Mouse (Mus musculus) granulocyte monocyte progenitor cell, adult 5-6 weeks (primary cell): ENCODE results near the gene Calr4. TPM values are rescaled to one million over a fixed set of nuclear protein-coding genes. Genes with fewer than 3 reads are reported as not detected.

Experiments used
- ATAC-seq: replicated peaks from 2 replicates; pipeline ENCODE4 v1.8.0; 2016; ENCODE audit warnings: mild to moderate bottlenecking, moderate TSS enrichment, inconsistent platforms; ENCODE audit not compliant: poor library complexity, severe bottlenecking
- total RNA-seq, 2 experiments: library from RNA; stranded (forward) in 1 of 2; stranded (reverse) in 1 of 2; fragments of 200-712, 200-1000 nt in 1 of 2; fragments of >200 nt in 1 of 2; fragmentation: Nextera tagmentation in 1 of 2; gene quantifications; 2 replicates each; pipeline ENCODE4 v1.2.3; 2014 to 2017

The Calr4 gene
- not detected in 2 replicates for total RNA-seq (2014; fragmentation: Nextera tagmentation)
- not detected in 2 replicates for total RNA-seq (2017)

GRCm38 (mm10) chr4:109234185-109234584 lies at the start of gene Calr4:
Gene Calr4 (plus strand): TSS chr4:109234485.
- no peak for ATAC-seq

- ATAC-seq, result no peak
Measured at GRCm38 (mm10) chr4:109185616-109186405, 48.5 kb upstream of the Calr4 start.

GRCm38 (mm10) chr4:109191598-109191997 lies 42.7 kb upstream of the Calr4 start:
- no peak for ATAC-seq

- no peak for ATAC-seq
Measured at GRCm38 (mm10) chr4:109193886-109194285, 40.4 kb upstream of the Calr4 start.

- no peak for ATAC-seq
Measured at GRCm38 (mm10) chr4:109195900-109196629, 38.2 kb upstream of the Calr4 start.

- no peak for ATAC-seq
Measured at GRCm38 (mm10) chr4:109199069-109199468, 35.2 kb upstream of the Calr4 start.

GRCm38 (mm10) chr4:109201582-109202424 lies 32.5 kb upstream of the Calr4 start, which contains the start of gene Osbpl9:
Gene Osbpl9 (minus strand): TSS chr4:109202272.
- ATAC-seq, result peak; percentile 88

- ATAC-seq, result no peak
Measured at GRCm38 (mm10) chr4:109203931-109204330, 30.4 kb upstream of the Calr4 start.

- ATAC-seq, result no peak
Measured at GRCm38 (mm10) chr4:109204416-109204815, 29.9 kb upstream of the Calr4 start.

- peak; percentile 86 for ATAC-seq
Measured at GRCm38 (mm10) chr4:109207524-109207923, 26.8 kb upstream of the Calr4 start.

GRCm38 (mm10) chr4:109210253-109210652 lies 24.0 kb upstream of the Calr4 start:
- ATAC-seq, result no peak

GRCm38 (mm10) chr4:109210881-109211280 lies 23.4 kb upstream of the Calr4 start:
- ATAC-seq, result no peak

- ATAC-seq, result peak; percentile 94
Measured at GRCm38 (mm10) chr4:109213986-109214385, 20.3 kb upstream of the Calr4 start.

- no peak for ATAC-seq
Measured at GRCm38 (mm10) chr4:109218008-109218407, 16.3 kb upstream of the Calr4 start.

GRCm38 (mm10) chr4:109220441-109220940 lies 13.8 kb upstream of the Calr4 start:
- no peak for ATAC-seq

GRCm38 (mm10) chr4:109222001-109222400 lies 12.3 kb upstream of the Calr4 start:
- ATAC-seq, result no peak

GRCm38 (mm10) chr4:109224762-109225552 lies 9.3 kb upstream of the Calr4 start:
- ATAC-seq, result no peak

- ATAC-seq, result no peak
Measured at GRCm38 (mm10) chr4:109225606-109226005, 8.7 kb upstream of the Calr4 start.

- ATAC-seq, result no peak
Measured at GRCm38 (mm10) chr4:109226071-109226470, 8.2 kb upstream of the Calr4 start.
